Mouse (Mus musculus): Measurements from ENCODE around the gene Supv3l1. TPM values are rescaled to one million over a fixed set of nuclear protein-coding genes. Genes with fewer than 3 reads are reported as not detected.

Gene Supv3l1
- polyA plus RNA-seq, 1 experiment from 2014 or later = 33.4 TPM

- WGBS = 38% methylated on average over 18 of the region's 18 CpGs
- Histone ChIP-seq H3K4me1 (peaks cover 21% of the 10 kb centered on the region), H3K36me3 (replicated peaks) (peaks cover 32% of the 10 kb centered on the region), H3K4me3 (peak overlapping the region; percentile 97), H3K27ac (peak overlapping the region; percentile 98), H3K27me3 (ENCODE audit: poor library complexity, severe bottlenecking) (no peaks in the 10 kb centered on the region), H3K9me3 (no peaks in the 10 kb centered on the region)
- DNase-seq (ENCODE audit: extremely low spot score, low spot score) = no peak
Observed at GRCm38 (mm10) chr10:62450280-62450640, 722 bp upstream of the Supv3l1 start.

- Histone ChIP-seq H3K27ac (no peak overlapping the region), H3K4me3 (no peak overlapping the region), H3K36me3 (replicated peaks) (peaks cover 80% of the 10 kb centered on the region), H3K27me3 (ENCODE audit: poor library complexity, severe bottlenecking) (no peaks in the 10 kb centered on the region), H3K4me1 (peaks cover 3% of the 10 kb centered on the region), H3K9me3 (no peaks in the 10 kb centered on the region)
- no peak for DNase-seq (ENCODE audit: extremely low spot score, low spot score)
- 97% methylated on average over 5 of the region's 5 CpGs for WGBS
Observed at GRCm38 (mm10) chr10:62430427-62430826, 19.1 kb downstream of the Supv3l1 start.

GRCm38 (mm10) chr10:62425081-62425871 lies 24.3 kb downstream of the Supv3l1 start:
- Histone ChIP-seq H3K9me3 (no peaks in the 10 kb centered on the region), H3K27ac (no peak overlapping the region; the same call in 1 of the 2 replicates), H3K36me3 (replicated peaks) (peaks cover 28% of the 10 kb centered on the region), H3K4me1 (peaks cover 11% of the 10 kb centered on the region), H3K4me3 (no peak overlapping the region), H3K27me3 (ENCODE audit: poor library complexity, severe bottlenecking) (0 out of 2 replicates have a peak, but pooled peaks cover 3% of the 10 kb centered on the region)
- no peak for DNase-seq (ENCODE audit: extremely low spot score, low spot score)
- WGBS = 61% methylated on average over 9 of the region's 9 CpGs

- H3K9me3 ChIP-seq = no peaks in the 10 kb centered on the region
- no peaks in the 10 kb centered on the region for H3K36me3 ChIP-seq (replicated peaks)
- 0 out of 2 replicates have a peak, but pooled peaks cover 3% of the 10 kb centered on the region for H3K27me3 ChIP-seq (ENCODE audit: poor library complexity, severe bottlenecking)
- DNase-seq (ENCODE audit: extremely low spot score, low spot score) = no peak
- no peak within 1 kb of the TSS for H3K27ac ChIP-seq
- 49% methylated on average over 15 of the region's 15 CpGs for WGBS
- peaks cover 24% of the 10 kb centered on the region for H3K4me1 ChIP-seq
- H3K4me3 ChIP-seq = no peak within 1 kb of the TSS
Observed at GRCm38 (mm10) chr10:62422255-62422654, 27.3 kb downstream of the Supv3l1 start, which contains the start of gene Hkdc1. TSS of gene Hkdc1 (minus strand) at chr10:62422491.

- 95% methylated on average over 3 of the region's 3 CpGs for WGBS
- peaks cover 24% of the 10 kb centered on the region for H3K4me1 ChIP-seq
- DNase-seq (ENCODE audit: extremely low spot score, low spot score) = no peak
- H3K27ac ChIP-seq = no peak overlapping the region
- H3K27me3 ChIP-seq (ENCODE audit: poor library complexity, severe bottlenecking) = 0 out of 2 replicates have a peak, but pooled peaks cover 3% of the 10 kb centered on the region
- H3K36me3 ChIP-seq (replicated peaks) = no peaks in the 10 kb centered on the region
- H3K9me3 ChIP-seq = no peaks in the 10 kb centered on the region
- no peak overlapping the region for H3K4me3 ChIP-seq
Observed at GRCm38 (mm10) chr10:62421127-62421526, 28.4 kb downstream of the Supv3l1 start.

GRCm38 (mm10) chr10:62420399-62420798 lies 29.1 kb downstream of the Supv3l1 start:
- 0 out of 2 replicates have a peak, but pooled peaks cover 3% of the 10 kb centered on the region for H3K27me3 ChIP-seq (ENCODE audit: poor library complexity, severe bottlenecking)
- no peak for DNase-seq (ENCODE audit: extremely low spot score, low spot score)
- 84% methylated on average over 6 of the region's 6 CpGs for WGBS
- H3K36me3 ChIP-seq (replicated peaks) = no peaks in the 10 kb centered on the region
- no peaks in the 10 kb centered on the region for H3K9me3 ChIP-seq
- peaks cover 20% of the 10 kb centered on the region for H3K4me1 ChIP-seq
- no peak overlapping the region for H3K27ac ChIP-seq
- no peak overlapping the region for H3K4me3 ChIP-seq

GRCm38 (mm10) chr10:62419422-62419821 lies 30.1 kb downstream of the Supv3l1 start:
- 85% methylated on average over 5 of the region's 5 CpGs for WGBS
- H3K36me3 ChIP-seq (replicated peaks) = no peaks in the 10 kb centered on the region
- H3K4me3 ChIP-seq = no peak overlapping the region
- peaks cover 18% of the 10 kb centered on the region for H3K4me1 ChIP-seq
- H3K27ac ChIP-seq = no peak overlapping the region
- no peaks in the 10 kb centered on the region for H3K9me3 ChIP-seq
- 0 out of 2 replicates have a peak, but pooled peaks cover 3% of the 10 kb centered on the region for H3K27me3 ChIP-seq (ENCODE audit: poor library complexity, severe bottlenecking)
- no peak for DNase-seq (ENCODE audit: extremely low spot score, low spot score)

- no peak for DNase-seq (ENCODE audit: extremely low spot score, low spot score)
- WGBS = 56% methylated on average over 7 of the region's 7 CpGs
Observed at GRCm38 (mm10) chr10:62418831-62419356, 30.6 kb downstream of the Supv3l1 start.

GRCm38 (mm10) chr10:62413606-62413982 lies 35.9 kb downstream of the Supv3l1 start:
- Histone ChIP-seq H3K27me3 (ENCODE audit: poor library complexity, severe bottlenecking) (peaks cover 6% of the 10 kb centered on the region; the same call in 1 of the 2 replicates), H3K27ac (no peak overlapping the region), H3K4me1 (peaks cover 31% of the 10 kb centered on the region), H3K9me3 (no peaks in the 10 kb centered on the region), H3K36me3 (replicated peaks) (no peaks in the 10 kb centered on the region), H3K4me3 (no peak overlapping the region)
- WGBS = 59% methylated on average over 4 of the region's 4 CpGs
- DNase-seq (ENCODE audit: extremely low spot score, low spot score) = no peak

More at GRCm38 (mm10) chr10:62418831-62419356, 30.6 kb downstream of the Supv3l1 start:
- no peaks in the 10 kb centered on the region for H3K9me3 ChIP-seq
- 0 out of 2 replicates have a peak, but pooled peaks cover 3% of the 10 kb centered on the region for H3K27me3 ChIP-seq (ENCODE audit: poor library complexity, severe bottlenecking)
- no peak overlapping the region for H3K4me3 ChIP-seq
- no peaks in the 10 kb centered on the region for H3K36me3 ChIP-seq (replicated peaks)
- H3K4me1 ChIP-seq = peaks cover 18% of the 10 kb centered on the region
- H3K27ac ChIP-seq = no peak overlapping the region

- H3K27ac ChIP-seq = no peak overlapping the region
- H3K27me3 ChIP-seq (ENCODE audit: poor library complexity, severe bottlenecking) = peaks cover 6% of the 10 kb centered on the region; the same call in 1 of the 2 replicates
- DNase-seq (ENCODE audit: extremely low spot score, low spot score) = no peak
- H3K9me3 ChIP-seq = no peaks in the 10 kb centered on the region
- H3K36me3 ChIP-seq (replicated peaks) = no peaks in the 10 kb centered on the region
- 41% methylated on average over 8 of the region's 8 CpGs for WGBS
- no peak overlapping the region for H3K4me3 ChIP-seq
- H3K4me1 ChIP-seq = peaks cover 26% of the 10 kb centered on the region
Observed at GRCm38 (mm10) chr10:62412906-62413605, 36.5 kb downstream of the Supv3l1 start.

GRCm38 (mm10) chr10:62411431-62412410 lies 37.8 kb downstream of the Supv3l1 start:
- WGBS = 70% methylated on average over 19 of the region's 19 CpGs
- no peak for DNase-seq (ENCODE audit: extremely low spot score, low spot score)
- H3K27me3 ChIP-seq (ENCODE audit: poor library complexity, severe bottlenecking) = peaks cover 6% of the 10 kb centered on the region; the same call in 1 of the 2 replicates

GRCm38 (mm10) chr10:62410943-62411342 lies 38.6 kb downstream of the Supv3l1 start:
- 19% methylated on average over 5 of the region's 5 CpGs for WGBS
- DNase-seq (ENCODE audit: extremely low spot score, low spot score) = peak; percentile 64

More at GRCm38 (mm10) chr10:62411431-62412410, 37.8 kb downstream of the Supv3l1 start:
- no peak overlapping the region for H3K4me3 ChIP-seq
- no peak overlapping the region for H3K27ac ChIP-seq
- H3K4me1 ChIP-seq = peaks cover 26% of the 10 kb centered on the region
- H3K36me3 ChIP-seq (replicated peaks) = no peaks in the 10 kb centered on the region
- H3K9me3 ChIP-seq = no peaks in the 10 kb centered on the region

More at GRCm38 (mm10) chr10:62410943-62411342, 38.6 kb downstream of the Supv3l1 start:
- H3K27me3 ChIP-seq (ENCODE audit: poor library complexity, severe bottlenecking) = peaks cover 6% of the 10 kb centered on the region; the same call in 1 of the 2 replicates
- H3K36me3 ChIP-seq (replicated peaks) = no peaks in the 10 kb centered on the region
- H3K9me3 ChIP-seq = no peaks in the 10 kb centered on the region
- H3K4me1 ChIP-seq = peaks cover 26% of the 10 kb centered on the region
- no peak overlapping the region for H3K27ac ChIP-seq
- H3K4me3 ChIP-seq = no peak overlapping the region
